23 mouse cellular contexts compared by ENCODE assay signal in genomic region chr2:157867126-157867525, GRCm38 (mm10). TPM values are rescaled to one million over a fixed set of nuclear protein-coding genes. Genes with fewer than 3 reads are reported as not detected.
A peak's percentile ranks its signal among the peaks of the same experiment; 100 is the strongest.
DNase-seq lines count a peak whose midpoint lies in the region; ATAC-seq and TF ChIP-seq lines count a peak whose summit lies in the region.
"Had no signal": no experiment of that assay in that cellular context is flagged by ENCODE, and none has a peak within 500 bp of the region (broad histone marks: within the 10 kb centered on the region; RNA-seq: fewer than 3 reads in every experiment).

No protein-coding gene starts in this region.

- H3K4me1 ChIP-seq in intestine, postnatal 0 days (replicated peaks; ENCODE audit: control insufficient read depth, insufficient read depth, low read length): no peaks in the 10 kb centered on the region
- no peaks in the 10 kb centered on the region for H3K4me1 ChIP-seq in intestine, embryonic 15.5 days (replicated peaks)
- H3K4me1 ChIP-seq in midbrain, embryonic 13.5 days (replicated peaks): 0 out of 2 replicates have a peak, but pooled peaks cover 10% of the 10 kb centered on the region
- 0 out of 2 replicates have a peak, but pooled peaks cover 4% of the 10 kb centered on the region for H3K4me1 ChIP-seq in midbrain, postnatal 0 days (ENCODE audit: insufficient read depth, low read length)
- H3K4me1 ChIP-seq: forebrain, embryonic 12.5 days; heart, embryonic 12.5 days had no signal

- peak overlapping the region; percentile 44; the same call in 1 of the 2 replicates for H3K27ac ChIP-seq in gastrocnemius, adult 2 months
- H3K27ac ChIP-seq in intestine, postnatal 0 days (ENCODE audit: low read depth, low read length): no peak overlapping the region
- H3K27ac ChIP-seq in intestine, embryonic 15.5 days: no peak overlapping the region
- peak overlapping the region; percentile 56 for H3K27ac ChIP-seq in midbrain, embryonic 13.5 days
- H3K27ac ChIP-seq in midbrain, postnatal 0 days (ENCODE audit: low read depth, low read length): no peak overlapping the region
- H3K27ac ChIP-seq: embryonic facial prominence, embryonic 12.5 days; forebrain, embryonic 12.5 days; hindbrain, embryonic 10.5 days had no signal

- H3K27me3 ChIP-seq in intestine, postnatal 0 days (replicated peaks; ENCODE audit: control insufficient read depth, insufficient read depth, low read length): no peaks in the 10 kb centered on the region
- no peaks in the 10 kb centered on the region for H3K27me3 ChIP-seq in intestine, embryonic 15.5 days (replicated peaks)
- no peaks in the 10 kb centered on the region for H3K27me3 ChIP-seq in midbrain, embryonic 13.5 days
- H3K27me3 ChIP-seq in midbrain, postnatal 0 days (ENCODE audit: insufficient read depth, low read length): no peaks in the 10 kb centered on the region
- H3K27me3 ChIP-seq: embryonic facial prominence, embryonic 12.5 days; forebrain, embryonic 12.5 days; heart, embryonic 12.5 days had no signal

- H3K4me2 ChIP-seq in intestine, postnatal 0 days (replicated peaks; ENCODE audit: low read depth): no peak overlapping the region
- no peak overlapping the region for H3K4me2 ChIP-seq in intestine, embryonic 15.5 days (replicated peaks)
- no peak overlapping the region for H3K4me2 ChIP-seq in midbrain, embryonic 13.5 days (replicated peaks)
- H3K4me2 ChIP-seq in midbrain, postnatal 0 days (ENCODE audit: low read depth, low read length, poor library complexity, severe bottlenecking): no peak overlapping the region
- H3K4me2 ChIP-seq: embryonic facial prominence, embryonic 12.5 days; forebrain, embryonic 12.5 days; heart, embryonic 12.5 days had no signal

- intact Hi-C loops in gastrocnemius, adult 2 months (cut with DNase I): no loop called here

- no peak for DNase-seq in gastrocnemius, adult 2 months
- DNase-seq in gastrocnemius, postnatal 25 days: no peak
- DNase-seq in midbrain, postnatal 0 days (ENCODE audit: low spot score): no peak
- DNase-seq: adrenal gland, postnatal 10 days; cerebellum, adult 11 months; cerebellum, adult 8-10 months; cerebellum, postnatal 14 days; embryo, embryonic 11 days; gastrocnemius, postnatal 14 days had no signal

- H3K4me3 ChIP-seq in gastrocnemius, adult 2 months: no peak overlapping the region
- no peak overlapping the region for H3K4me3 ChIP-seq in intestine, postnatal 0 days (ENCODE audit: low read depth, low read length)
- H3K4me3 ChIP-seq in intestine, embryonic 15.5 days (replicated peaks): no peak overlapping the region
- H3K4me3 ChIP-seq in midbrain, embryonic 13.5 days (replicated peaks): no peak overlapping the region
- H3K4me3 ChIP-seq in midbrain, postnatal 0 days (ENCODE audit: low read depth, low read length): no peak overlapping the region
- H3K4me3 ChIP-seq: embryonic facial prominence, embryonic 12.5 days; forebrain, embryonic 12.5 days; heart, embryonic 12.5 days; hindbrain, embryonic 10.5 days had no signal

- WGBS in intestine, postnatal 0 days: 46% methylated on average over 3 of the region's 3 CpGs
- WGBS in intestine, embryonic 15.5 days: 77% methylated on average over 3 of the region's 3 CpGs
- WGBS in midbrain, embryonic 13.5 days: 96% methylated on average over 3 of the region's 3 CpGs
- WGBS in midbrain, postnatal 0 days: 88% methylated on average over 3 of the region's 3 CpGs

- no peaks in the 10 kb centered on the region for H3K9me3 ChIP-seq in intestine, postnatal 0 days (ENCODE audit: control insufficient read depth)
- H3K9me3 ChIP-seq in intestine, embryonic 15.5 days: no peaks in the 10 kb centered on the region
- no peaks in the 10 kb centered on the region for H3K9me3 ChIP-seq in midbrain, embryonic 13.5 days
- H3K9me3 ChIP-seq in midbrain, postnatal 0 days (ENCODE audit: low read length): no peaks in the 10 kb centered on the region
- H3K9me3 ChIP-seq: embryonic facial prominence, embryonic 12.5 days; forebrain, embryonic 12.5 days; heart, embryonic 12.5 days; hindbrain, embryonic 10.5 days had no signal

- peaks cover 7% of the 10 kb centered on the region; the same call in 1 of the 2 replicates for H3K36me3 ChIP-seq in intestine, postnatal 0 days (ENCODE audit: control insufficient read depth, insufficient read depth)
- no peaks in the 10 kb centered on the region for H3K36me3 ChIP-seq in intestine, embryonic 15.5 days
- peaks cover 18% of the 10 kb centered on the region for H3K36me3 ChIP-seq in midbrain, embryonic 13.5 days
- no peaks in the 10 kb centered on the region for H3K36me3 ChIP-seq in midbrain, postnatal 0 days (ENCODE audit: insufficient read depth, low read length)

- H3K9ac ChIP-seq in intestine, postnatal 0 days (ENCODE audit: low read depth, low read length): no peak overlapping the region
- H3K9ac ChIP-seq in intestine, embryonic 15.5 days: no peak overlapping the region
- no peak overlapping the region for H3K9ac ChIP-seq in midbrain, embryonic 13.5 days (replicated peaks)
- H3K9ac ChIP-seq in midbrain, postnatal 0 days (replicated peaks; ENCODE audit: low read length, poor library complexity, severe bottlenecking): no peak overlapping the region
- H3K9ac ChIP-seq: embryonic facial prominence, embryonic 12.5 days; forebrain, embryonic 12.5 days; heart, embryonic 12.5 days had no signal

- 0 out of 2 replicates have a peak, but pooled peaks have one; percentile 19 for ATAC-seq in intestine, postnatal 0 days
- no peak for ATAC-seq in intestine, embryonic 15.5 days
- ATAC-seq in midbrain, embryonic 13.5 days: no peak
- ATAC-seq in midbrain, postnatal 0 days (ENCODE audit: low FRiP score): no peak
- ATAC-seq: forebrain, embryonic 16.5 days had no signal

- no peak for TF ChIP-seq CTCF in gastrocnemius, adult 2 months (IDR thresholded peaks at IDR 0.05)
- TF ChIP-seq CTCF in intestine, postnatal 0 days (IDR thresholded peaks at IDR 0.05; ENCODE audit: low read depth): no peak
- no peak for TF ChIP-seq CTCF in midbrain, postnatal 0 days (IDR thresholded peaks at IDR 0.05)

RNA-seq across cellular contexts. Expression of gene Vstm2l, which starts 47.3 kb away (rescaled TPM):
- not detected for total RNA-seq in gastrocnemius, adult 2 months (2021)
- total RNA-seq in gastrocnemius, postnatal 25 days (2021): not detected
- polyA plus RNA-seq in intestine, postnatal 0 days (2015; fragmentation: Nextera tagmentation; extraction: Ambion mirVana): 0.75 and 0.90 TPM in 2 replicates
- polyA plus RNA-seq in intestine, embryonic 15.5 days (2015; fragmentation: Nextera tagmentation; extraction: Ambion mirVana): 0.68 and 0.72 TPM in 2 replicates
- 11.3 and 19.3 TPM in 2 replicates for polyA plus RNA-seq in midbrain, embryonic 13.5 days (2015; fragmentation: Nextera tagmentation; extraction: Ambion mirVana)
- 349 and 393 TPM in 2 replicates for total RNA-seq in midbrain, postnatal 0 days (2014; rRNA removed)
- 57.0 and 61.8 TPM in 2 replicates for polyA plus RNA-seq in midbrain, postnatal 0 days (2015; fragmentation: Nextera tagmentation; extraction: Ambion mirVana)
- total RNA-seq: common myeloid progenitor, adult 5-6 weeks; gastrocnemius, postnatal 14 days; granulocyte monocyte progenitor cell, adult 5-6 weeks; heart, postnatal 25 days; MEL had no signal
- polyA plus RNA-seq: C2C12; heart, embryonic 12.5 days; heart, embryonic 16.5 days had no signal

Comparison
In these comparisons a context has a peak if more than half of its experiments do, and no peak if none do; other contexts are left out.
1. H3K27ac ChIP-seq: peak in gastrocnemius, adult 2 months (single experiment) and midbrain, embryonic 13.5 days (single experiment); none in intestine, postnatal 0 days (single experiment), intestine, embryonic 15.5 days (single experiment) and midbrain, postnatal 0 days (single experiment).